8 mouse cellular contexts compared by ENCODE assay signal in the genomic region with DNA sequence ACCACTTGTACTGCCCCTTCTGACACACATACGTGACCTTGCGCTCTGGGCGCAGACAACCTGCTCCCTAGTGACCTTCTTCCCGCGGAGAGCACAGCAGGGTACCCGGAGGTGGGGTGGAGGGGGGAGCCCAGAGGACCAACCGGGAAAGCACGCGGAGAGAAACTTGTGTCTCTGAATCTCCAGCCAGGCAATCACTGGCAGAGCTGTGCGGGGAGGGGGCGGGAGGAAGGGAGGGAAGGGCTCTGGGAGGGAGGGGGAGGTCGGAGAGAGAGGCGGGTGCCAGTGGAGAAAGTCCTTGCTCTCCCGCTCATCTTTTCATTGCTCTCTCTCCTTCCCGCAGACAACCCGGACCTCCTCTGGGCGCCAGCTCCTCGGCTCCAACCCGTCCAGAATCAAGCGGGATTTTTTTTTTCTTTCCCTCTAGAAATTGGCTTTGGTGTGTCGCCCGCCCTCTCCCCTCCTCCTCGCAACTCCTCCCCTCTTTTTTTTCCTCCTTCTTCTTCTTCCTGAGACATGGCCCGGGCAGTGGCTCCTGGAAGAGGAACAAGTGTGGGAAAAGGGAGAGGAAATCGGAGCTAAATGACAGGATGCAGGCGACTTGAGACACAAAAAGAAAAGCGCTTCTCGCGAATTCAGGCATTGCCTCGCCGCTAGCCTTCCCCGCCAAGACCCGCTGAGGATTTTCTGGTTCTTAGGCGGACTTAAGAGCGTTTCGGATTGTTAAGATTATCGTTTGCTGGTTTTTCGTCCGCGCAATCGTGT. TPM values are rescaled to one million over a fixed set of nuclear protein-coding genes. Genes with fewer than 3 reads are reported as not detected.
DNase-seq lines count a peak whose midpoint lies in the region; ATAC-seq lines count a peak whose summit lies in the region.

No protein-coding gene starts in this region.

- H3K9me3 ChIP-seq in forebrain, embryonic 16.5 days (ENCODE audit: control insufficient read depth, low read length) = no peaks in the 10 kb centered on the region
- H3K9me3 ChIP-seq in liver, embryonic 16.5 days (replicated peaks; ENCODE audit: control insufficient read depth, low read length) = no peaks in the 10 kb centered on the region
- no peaks in the 10 kb centered on the region for H3K9me3 ChIP-seq in neural tube, embryonic 14.5 days (ENCODE audit: control insufficient read depth, low read length)

- peak overlapping the region; percentile 97 for H3K27ac ChIP-seq in forebrain, embryonic 16.5 days (ENCODE audit: low read length)
- peak overlapping the region; percentile 61 for H3K27ac ChIP-seq in liver, embryonic 16.5 days (ENCODE audit: low read length)
- peak overlapping the region; percentile 98 for H3K27ac ChIP-seq in neural tube, embryonic 14.5 days (ENCODE audit: low read depth, low read length)

- ATAC-seq in forebrain, embryonic 16.5 days = peak; percentile 35
- peak; percentile 8; the same call in 1 of the 2 replicates for ATAC-seq in liver, embryonic 16.5 days (ENCODE audit: low read depth)
- ATAC-seq in neural tube, embryonic 14.5 days (ENCODE audit: low read depth) = peak; percentile 57

- peak; percentile 68 for DNase-seq in CD4-positive, CD25-positive, alpha-beta regulatory T cell, adult 2 months (ENCODE audit: low read depth, low spot score)
- DNase-seq in adrenal gland, postnatal 36 days = peak; percentile 65 to 74
- DNase-seq in heart, postnatal 14 days = peak; percentile 73 to 75
- DNase-seq in kidney, postnatal 4 days = peak; percentile 69 to 81
- DNase-seq in urinary bladder, adult 2 months (ENCODE audit: low spot score) = peak; percentile 36

- no peaks in the 10 kb centered on the region for H3K36me3 ChIP-seq in forebrain, embryonic 16.5 days (ENCODE audit: control insufficient read depth, insufficient read depth)
- no peaks in the 10 kb centered on the region for H3K36me3 ChIP-seq in liver, embryonic 16.5 days (ENCODE audit: control insufficient read depth, insufficient read depth)
- H3K36me3 ChIP-seq in neural tube, embryonic 14.5 days (ENCODE audit: control insufficient read depth, insufficient read depth, low read length) = no peaks in the 10 kb centered on the region

- H3K9ac ChIP-seq in forebrain, embryonic 16.5 days (replicated peaks; ENCODE audit: low read depth, low read length) = peak overlapping the region; percentile 70
- H3K9ac ChIP-seq in liver, embryonic 16.5 days (ENCODE audit: low read depth, low read length) = peak overlapping the region; percentile 45; the same call in 1 of the 2 replicates
- peak overlapping the region; percentile 94 for H3K9ac ChIP-seq in neural tube, embryonic 14.5 days (replicated peaks; ENCODE audit: low read depth, low read length)

- peaks cover 39% of the 10 kb centered on the region for H3K4me1 ChIP-seq in forebrain, embryonic 16.5 days (replicated peaks; ENCODE audit: control insufficient read depth, insufficient read depth, low read length)
- H3K4me1 ChIP-seq in liver, embryonic 16.5 days (ENCODE audit: control insufficient read depth, low read depth, low read length) = peaks cover 2% of the 10 kb centered on the region
- peaks cover 8% of the 10 kb centered on the region; the same call in 1 of the 2 replicates for H3K4me1 ChIP-seq in neural tube, embryonic 14.5 days (ENCODE audit: control insufficient read depth, insufficient read depth, low read length)

- peak overlapping the region; percentile 56 for H3K4me3 ChIP-seq in forebrain, embryonic 16.5 days (replicated peaks; ENCODE audit: low read length)
- H3K4me3 ChIP-seq in liver, embryonic 16.5 days (ENCODE audit: low read depth, low read length) = peak overlapping the region; percentile 60
- H3K4me3 ChIP-seq in neural tube, embryonic 14.5 days (ENCODE audit: low read depth, low read length) = peak overlapping the region; percentile 89

- intact Hi-C loops in heart, postnatal 14 days (cut with DNase I) = loop anchor here (2.0 to 5.0 kb wide), 7 partner anchors 142 to 1027 kb away; no protein-coding TSS in a partner anchor

- no peaks in the 10 kb centered on the region for H3K27me3 ChIP-seq in forebrain, embryonic 16.5 days (replicated peaks; ENCODE audit: control insufficient read depth, insufficient read depth, low read length)
- H3K27me3 ChIP-seq in liver, embryonic 16.5 days (ENCODE audit: control insufficient read depth, insufficient read depth, low read depth, low read length) = peaks cover 32% of the 10 kb centered on the region
- H3K27me3 ChIP-seq in neural tube, embryonic 14.5 days (ENCODE audit: control insufficient read depth, insufficient read depth, low read length) = no peaks in the 10 kb centered on the region

- 0% methylated on average over 39 of the region's 41 CpGs for WGBS in forebrain, embryonic 16.5 days
- WGBS in liver, embryonic 16.5 days (ENCODE audit: insufficient replicate concordance) = under 1% methylated on average over 39 of the region's 41 CpGs
- WGBS in neural tube, embryonic 14.5 days = under 1% methylated on average over 36 of the region's 41 CpGs

- peak overlapping the region; percentile 90 for H3K4me2 ChIP-seq in forebrain, embryonic 16.5 days (ENCODE audit: low read length)
- peak overlapping the region; percentile 73 for H3K4me2 ChIP-seq in liver, embryonic 16.5 days (ENCODE audit: low read depth, low read length)
- H3K4me2 ChIP-seq in neural tube, embryonic 14.5 days (ENCODE audit: low read depth, low read length) = peak overlapping the region; percentile 100

RNA-seq across cellular contexts. Expression of gene Nrp1, which starts 0.5 kb away (rescaled TPM):
- total RNA-seq in adrenal gland, postnatal 36 days (2021) = 100 to 1,000 TPM in 1 of 2 experiments, 10 to 100 TPM in 1; 93.6 to 103 TPM
- polyA plus RNA-seq in forebrain, embryonic 16.5 days (2015; fragmentation: Nextera tagmentation; extraction: Ambion mirVana) = 143 and 164 TPM in 2 replicates
- total RNA-seq in heart, postnatal 14 days (2021) = 100 to 1,000 TPM; 128 to 131 TPM
- polyA plus RNA-seq in liver, embryonic 16.5 days (2015; fragmentation: Nextera tagmentation; extraction: Ambion mirVana) = 10.9 and 11.7 TPM in 2 replicates
- polyA plus RNA-seq in neural tube, embryonic 14.5 days (2014; fragmentation: Nextera tagmentation; extraction: Ambion mirVana) = 101 and 143 TPM in 2 replicates
- 23.4 and 28.1 TPM in 2 replicates for polyA plus RNA-seq in urinary bladder, adult 2 months (2012; rRNA removed)

Comparison
In these comparisons a context has a peak if more than half of its experiments do, and no peak if none do; other contexts are left out.
1. Peak in every context shown above with its lines: DNase-seq, ATAC-seq, H3K4me3 ChIP-seq and H3K27ac ChIP-seq.